Mouse (Mus musculus): ENCODE results near the gene Erich3.

GRCm38 (mm10) chr3:154704755-154705154 lies 41.1 kb downstream of the Erich3 start:
- TF ChIP-seq POLR2A (IDR thresholded peaks at IDR 0.05; ENCODE audit: insufficient read depth, low read depth, low read length) (no peak), CTCF (IDR thresholded peaks at IDR 0.05; ENCODE audit: insufficient read depth, low read depth, low read length) (no peak)
